Mouse (Mus musculus) cerebellum, adult 8-10 months (tissue): ENCODE measurements around the gene Oaz3.
A peak's percentile ranks its signal among the peaks of the same experiment; 100 is the strongest.

Experiments used
- DNase-seq: peaks from one replicate; pipeline ENCODE4 v3.0.0; 2022

The Oaz3 gene

GRCm38 (mm10) chr3:94443597-94443964 lies at the start of gene Oaz3:
Oaz3 (minus strand) TSS chr3:94443915.
- no peak for DNase-seq

DNA sequence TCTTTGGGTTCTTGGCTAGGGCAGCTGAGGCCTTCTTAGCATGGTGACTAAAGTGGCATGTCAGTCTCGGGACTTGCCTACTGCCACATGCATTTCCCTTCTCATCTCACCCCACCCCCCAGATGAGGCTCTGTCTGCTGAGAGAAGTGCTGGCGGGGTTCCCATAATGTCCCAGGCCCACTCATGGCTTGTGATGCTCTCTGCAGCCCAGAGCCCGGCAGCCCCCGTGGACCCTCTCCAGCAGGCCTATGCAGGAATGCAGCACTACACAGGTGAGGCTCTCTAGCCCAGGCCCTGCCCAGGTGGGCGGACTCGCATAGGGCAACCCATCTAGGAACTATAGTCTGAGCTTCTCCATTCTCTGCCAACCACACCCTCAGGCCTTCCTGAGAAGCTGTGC lies 43.9 kb upstream of the Oaz3 start:
- DNase-seq, result no peak

DNA sequence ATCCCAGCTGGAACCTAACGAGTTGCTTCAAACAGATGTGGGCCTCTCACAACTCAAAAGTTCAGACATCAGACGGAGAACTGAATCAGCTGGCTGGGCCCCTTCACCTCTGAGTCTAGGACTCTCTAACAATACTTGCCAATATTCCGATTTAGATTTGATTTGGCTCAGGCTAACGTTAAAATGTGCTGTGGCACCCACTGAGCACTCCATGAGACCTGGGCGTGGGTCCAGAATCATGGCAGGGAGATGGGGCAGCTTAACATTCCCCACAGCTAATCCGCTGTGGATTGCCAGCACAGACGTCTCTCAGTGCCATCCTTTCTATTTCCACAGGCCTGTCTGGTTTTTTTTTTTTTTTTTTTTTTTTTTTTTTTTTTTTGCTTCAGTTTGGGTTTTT lies 42.2 kb upstream of the Oaz3 start:
- no peak for DNase-seq

DNA sequence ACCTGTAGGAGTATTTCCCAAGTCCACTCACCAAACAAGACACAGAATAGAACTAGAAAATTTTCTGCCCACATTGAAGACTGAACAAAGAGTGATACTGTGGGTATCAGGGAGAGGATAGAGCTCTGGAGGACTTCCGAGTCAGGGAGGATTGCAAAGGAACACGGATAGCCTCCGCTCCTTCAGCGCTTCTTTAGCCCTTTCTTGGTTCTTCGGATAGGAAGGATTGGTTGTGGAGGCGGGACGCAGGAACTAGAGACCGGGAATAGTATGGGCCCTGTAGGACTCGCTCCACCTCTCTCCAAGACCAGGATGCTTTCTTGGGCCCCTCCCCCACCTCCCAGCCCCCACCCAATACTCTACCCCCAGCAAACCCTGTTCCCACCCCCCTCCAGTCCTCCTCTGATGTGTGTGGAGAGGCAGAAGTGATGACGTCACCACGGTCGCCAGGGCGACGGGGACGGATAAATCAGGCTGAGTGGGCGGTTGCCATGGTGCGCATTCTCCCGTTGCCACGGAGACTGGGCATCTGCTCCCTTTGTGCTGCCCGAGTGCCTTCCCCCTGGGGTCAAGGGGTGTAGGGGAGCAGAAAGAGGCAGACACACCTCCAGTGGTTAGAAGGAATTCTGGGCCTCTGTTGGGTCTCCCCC lies 40.2 kb upstream of the Oaz3 start:
- DNase-seq, result peak; percentile 61

DNA sequence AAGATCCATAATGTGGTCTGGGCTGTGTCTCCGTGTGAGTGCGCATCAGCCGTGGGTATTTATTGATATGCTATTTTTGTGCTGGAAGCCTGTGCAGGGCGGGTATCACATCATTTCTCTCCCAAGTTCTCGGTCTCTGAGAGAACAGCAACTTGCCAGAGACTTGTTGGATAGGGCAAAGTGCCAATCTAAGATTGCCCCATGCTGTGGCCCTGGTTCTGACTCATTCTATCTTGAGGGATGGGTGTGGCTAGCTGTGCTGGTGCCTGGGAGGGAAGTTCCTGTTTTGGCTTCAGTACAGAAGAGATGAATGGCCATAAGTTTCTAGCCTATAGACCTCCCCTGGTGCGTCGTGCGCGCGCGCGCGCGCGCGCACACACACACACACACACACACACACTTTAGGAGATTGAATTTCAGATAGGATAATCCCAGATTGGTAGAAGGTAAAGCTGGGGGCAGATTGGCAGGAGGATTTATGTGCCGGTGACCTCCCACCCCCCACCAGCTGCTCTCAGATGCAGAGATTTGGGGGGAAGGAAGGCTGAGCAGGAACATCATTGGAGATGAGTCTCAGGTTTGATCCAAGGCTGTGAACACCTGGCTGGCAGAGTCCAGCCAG lies 39.2 kb upstream of the Oaz3 start:
- no peak for DNase-seq

DNA sequence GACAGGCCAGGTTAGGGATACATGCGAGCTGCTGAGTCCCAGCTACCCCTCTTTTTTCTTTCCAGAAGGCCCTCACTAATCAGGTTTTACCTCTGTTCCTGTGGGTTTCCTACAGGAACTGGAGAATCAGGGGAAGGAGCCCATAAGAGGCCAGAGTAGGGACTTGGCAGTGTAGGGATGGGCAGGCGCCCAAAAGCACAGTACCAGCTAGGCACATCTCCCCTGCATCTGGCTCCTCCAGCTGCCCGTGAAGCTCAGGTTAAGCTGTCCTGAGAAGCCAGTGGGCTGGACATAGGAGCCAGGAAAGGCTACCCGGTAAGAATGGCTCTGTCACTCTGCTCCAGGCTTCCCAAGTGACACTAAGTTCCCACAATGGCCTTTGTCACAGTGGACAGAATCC lies 37.7 kb upstream of the Oaz3 start:
- DNase-seq, result no peak

DNA sequence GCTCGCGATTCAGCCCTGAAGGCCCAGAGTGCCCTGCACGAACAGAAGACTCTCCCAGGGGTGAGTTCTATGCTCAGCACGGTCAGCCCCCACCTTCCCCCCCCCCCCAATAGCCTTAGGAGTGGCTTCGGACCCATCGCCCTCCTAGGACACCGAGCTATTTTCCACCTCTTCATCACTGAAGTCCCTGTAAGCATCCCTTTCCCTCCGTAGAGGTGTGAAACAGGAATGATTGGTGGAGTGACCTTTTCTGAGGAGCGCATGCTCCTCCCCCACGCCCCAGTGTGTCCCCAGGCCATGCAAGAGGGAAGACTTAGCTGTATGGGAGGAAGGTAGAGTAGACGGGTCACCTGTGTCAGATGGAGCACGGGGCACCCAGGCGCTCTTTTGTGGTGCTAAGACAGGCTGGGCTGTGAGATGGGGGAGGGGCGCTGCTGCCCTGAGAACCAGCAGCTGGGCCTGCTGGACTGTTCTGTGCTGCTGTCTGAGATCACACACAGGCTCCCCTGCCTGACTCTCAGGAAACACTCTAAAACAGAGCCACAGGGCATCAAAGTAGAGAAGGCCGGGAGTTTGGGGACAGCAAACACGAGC lies 36.7 kb upstream of the Oaz3 start, which contains the start of gene Riiad1:
Gene Riiad1 (minus strand): TSS at position 51 of the 594 bp plus-strand sequence.
- no peak for DNase-seq

- no peak for DNase-seq
Observed at GRCm38 (mm10) chr3:94479564-94479963, 35.8 kb upstream of the Oaz3 start.

DNA sequence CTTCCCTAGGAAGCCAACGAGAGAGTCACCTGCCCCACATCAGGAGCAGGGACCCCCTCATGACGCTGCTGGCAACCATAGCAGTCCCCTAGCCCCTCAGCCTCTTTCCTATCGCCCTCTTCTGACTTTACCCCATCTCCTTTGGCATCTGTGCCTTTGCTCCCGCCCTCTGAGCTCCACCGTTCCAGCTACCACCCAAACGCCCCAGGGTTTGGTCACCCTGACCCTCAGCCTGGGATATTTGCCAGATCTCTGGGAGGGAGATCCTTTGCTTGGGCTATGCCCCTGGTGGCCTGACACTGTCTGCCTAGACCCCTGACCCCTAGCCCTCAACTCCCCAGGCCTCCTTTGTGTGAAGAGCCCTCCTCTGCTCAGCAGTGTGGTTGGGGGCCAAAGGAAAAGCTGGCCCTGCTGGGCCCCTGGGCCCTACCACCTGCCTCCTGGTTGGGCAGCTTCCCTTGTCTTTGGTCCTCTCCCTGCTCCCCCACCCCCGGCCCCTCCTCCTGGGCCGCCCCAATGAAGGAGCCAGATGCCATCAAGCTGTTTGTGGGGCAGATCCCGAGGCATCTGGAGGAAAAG lies 35.0 kb upstream of the Oaz3 start:
- DNase-seq, result peak; percentile 53

DNA sequence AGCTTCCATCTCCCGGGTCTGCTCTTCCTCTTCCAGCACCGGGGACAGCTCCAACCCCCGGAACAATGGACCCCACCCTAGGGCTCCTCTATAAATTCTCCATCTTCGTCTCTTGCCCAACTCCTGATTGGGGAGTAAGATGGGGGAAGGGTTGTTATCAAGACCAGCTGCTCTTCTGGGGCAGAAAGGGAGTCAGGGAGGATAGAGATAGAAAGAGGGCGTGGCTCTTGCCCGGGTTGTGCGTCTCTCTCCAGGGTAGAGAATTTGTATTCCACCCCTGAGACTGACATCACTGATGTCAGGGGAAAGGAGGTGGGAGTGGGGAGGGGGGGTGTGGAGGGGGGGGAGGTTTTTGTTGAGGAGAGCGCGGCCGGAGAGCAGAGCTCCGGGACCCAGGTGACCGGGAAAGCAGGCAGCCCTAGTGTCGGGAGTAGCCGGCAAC lies 34.3 kb upstream of the Oaz3 start, which contains the start of gene Celf3:
Gene Celf3 (plus strand): TSS at position 315 of the 442 bp plus-strand sequence.
- peak; percentile 75 for DNase-seq

GRCm38 (mm10) chr3:94477444-94477843 lies 33.7 kb upstream of the Oaz3 start:
- no peak for DNase-seq

DNA sequence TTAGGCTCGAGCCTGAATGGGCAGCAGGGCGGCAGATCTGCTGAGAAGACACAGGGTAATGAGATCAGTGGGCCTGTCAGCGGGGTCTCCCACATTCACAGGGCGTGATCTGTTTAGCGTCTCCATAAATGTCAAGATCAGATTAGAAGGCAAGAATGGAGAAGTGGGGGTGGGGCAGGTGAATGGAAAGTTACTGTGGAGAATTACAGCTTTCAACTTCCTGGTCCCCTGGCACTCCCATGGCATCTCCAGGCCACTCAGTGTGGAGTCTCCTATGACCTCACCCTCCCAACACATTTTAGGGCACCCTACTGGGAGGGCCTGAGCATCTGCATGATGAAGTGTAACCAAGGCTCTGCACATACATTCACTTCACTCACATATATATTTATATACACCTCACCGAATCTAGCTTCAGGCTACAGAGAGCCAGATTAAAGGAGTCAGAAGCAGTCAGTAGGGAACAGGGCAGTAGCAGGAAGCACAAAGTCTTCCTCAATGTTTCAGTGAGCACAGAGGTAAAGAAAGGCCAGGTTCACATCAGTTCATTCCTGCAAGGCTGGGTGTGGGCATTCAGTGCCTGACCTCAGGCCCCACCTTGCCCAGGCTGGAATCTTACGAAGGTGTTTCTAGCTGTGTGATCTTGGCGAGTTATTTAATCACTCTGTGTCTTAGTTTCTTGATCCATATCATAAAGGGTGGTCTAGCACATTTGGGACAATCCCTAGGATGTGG lies 32.8 kb upstream of the Oaz3 start:
- no peak for DNase-seq

DNA sequence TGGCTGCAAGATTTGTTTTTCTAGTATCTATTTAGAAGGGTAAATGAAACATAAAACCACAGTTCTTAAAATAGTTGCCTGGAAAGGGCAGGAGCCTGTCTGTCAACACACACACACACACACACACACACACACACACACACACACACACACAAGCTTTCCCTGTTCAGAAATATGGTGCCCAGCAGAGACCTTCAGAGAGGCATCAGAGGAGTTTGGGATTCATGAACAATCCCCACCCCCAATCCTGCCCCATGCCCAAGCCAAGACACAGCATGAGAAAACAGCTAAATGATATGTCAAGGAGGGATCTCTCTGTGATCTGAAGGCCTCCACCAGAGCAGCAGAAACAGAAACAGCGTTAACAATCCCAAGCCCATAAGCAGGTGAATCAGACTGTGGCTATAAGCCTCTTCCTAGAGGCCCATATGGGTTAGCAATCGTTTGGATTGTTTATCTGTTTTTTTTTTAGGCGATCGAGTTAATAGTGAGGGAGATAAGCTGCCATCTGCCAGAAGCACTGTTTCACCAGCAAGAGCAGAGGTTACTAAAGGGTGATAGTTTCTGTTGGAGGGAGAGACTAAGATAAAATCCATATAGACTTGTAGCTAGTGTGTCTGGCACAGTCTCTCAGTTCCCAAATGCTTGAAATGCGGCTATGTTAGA lies 30.0 kb upstream of the Oaz3 start:
- DNase-seq, result no peak

- no peak for DNase-seq
Observed at GRCm38 (mm10) chr3:94473115-94473505, 29.4 kb upstream of the Oaz3 start.

- DNase-seq, result no peak
Observed at GRCm38 (mm10) chr3:94472447-94473114, 28.9 kb upstream of the Oaz3 start.

GRCm38 (mm10) chr3:94468931-94469330 lies 25.2 kb upstream of the Oaz3 start:
- no peak for DNase-seq

DNA sequence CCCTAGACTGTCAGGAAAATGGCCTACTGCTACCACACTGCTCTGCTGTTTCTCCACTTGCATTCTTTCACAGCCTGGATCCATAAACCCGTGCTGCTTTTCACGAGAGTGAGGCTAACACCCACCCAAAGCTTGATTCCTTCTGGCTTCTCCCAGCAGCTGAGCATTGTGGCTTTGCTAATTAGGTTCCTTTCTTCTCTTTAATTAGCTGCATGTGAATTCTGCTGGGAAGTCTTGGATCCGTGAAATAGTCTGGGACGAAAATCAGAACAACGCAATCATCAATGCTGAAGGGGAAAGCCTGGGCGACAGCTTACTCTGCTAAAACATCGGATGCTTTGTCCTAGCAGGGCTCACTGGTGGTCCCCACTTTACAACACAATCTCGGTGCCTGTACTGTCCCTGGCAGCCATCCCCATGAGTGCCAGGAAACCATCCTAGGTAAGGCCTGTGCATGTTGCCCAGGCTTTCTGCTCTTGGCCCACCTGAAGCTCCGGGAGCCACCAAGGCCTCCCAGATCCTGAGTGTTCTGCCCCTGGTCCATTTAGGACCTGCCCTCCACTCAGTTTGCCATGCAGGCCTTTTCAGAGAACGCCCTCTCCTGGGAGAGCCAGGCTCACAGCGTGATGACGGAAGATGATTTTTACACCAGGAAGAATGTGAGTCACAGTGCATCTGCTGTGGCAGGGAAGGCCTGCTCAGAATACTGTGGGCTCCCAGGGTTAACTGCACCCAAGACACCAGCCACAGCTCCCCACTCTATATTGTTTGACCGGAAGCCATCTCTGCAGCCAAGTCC lies 22.1 kb upstream of the Oaz3 start:
- DNase-seq, result no peak

DNA sequence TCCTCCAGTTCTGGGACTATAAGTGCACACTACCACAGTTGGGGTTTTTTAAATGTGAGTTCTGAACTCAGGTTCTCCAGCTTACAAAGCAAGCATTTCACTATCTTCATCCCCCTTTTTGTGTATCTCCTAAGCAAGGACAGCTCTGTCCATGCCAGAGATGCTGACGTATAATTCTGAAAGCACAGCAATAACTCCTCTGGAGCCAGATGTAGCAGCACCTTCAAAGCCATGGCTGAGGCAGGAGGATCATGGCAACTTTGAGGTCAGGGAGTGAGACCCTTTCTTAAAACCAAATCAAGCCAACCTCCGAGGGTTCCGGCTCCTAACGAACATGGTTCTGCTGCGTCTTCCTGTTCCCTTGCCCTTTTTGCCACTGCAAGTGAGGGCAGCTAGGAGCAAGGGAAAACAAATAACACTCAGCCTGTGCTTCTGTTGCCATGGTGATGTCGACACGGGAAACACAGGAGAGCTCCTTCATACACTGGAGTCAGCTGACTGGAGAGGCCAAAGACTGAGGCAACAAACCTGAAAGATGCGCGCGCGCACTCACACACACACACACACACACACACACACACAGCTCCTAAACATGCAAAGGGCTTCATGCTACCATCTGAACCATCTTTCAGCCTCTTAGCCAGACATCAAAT lies 20.3 kb upstream of the Oaz3 start:
- DNase-seq, result no peak

DNA sequence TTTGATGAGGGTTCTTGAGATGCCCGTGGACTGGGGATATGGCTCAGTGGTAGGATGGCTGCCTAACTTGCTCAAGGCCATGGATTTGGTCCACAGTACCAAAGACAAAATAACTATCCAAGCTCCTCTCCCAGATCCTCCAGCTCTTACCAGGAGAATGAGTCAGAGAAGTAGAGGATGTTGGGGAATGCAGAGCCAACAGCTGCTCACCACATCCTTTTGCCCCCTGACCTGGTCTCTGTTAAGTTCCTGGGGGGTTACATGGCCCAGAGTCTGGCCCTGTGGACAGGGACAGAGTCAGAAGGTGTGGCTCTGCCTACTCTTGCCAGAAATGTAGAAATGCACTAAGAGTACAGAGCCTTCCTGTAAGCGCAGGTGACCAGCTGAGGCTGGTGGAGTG lies 16.1 kb upstream of the Oaz3 start:
- no peak for DNase-seq

GRCm38 (mm10) chr3:94457055-94457454 lies 13.3 kb upstream of the Oaz3 start:
- DNase-seq, result no peak

DNA sequence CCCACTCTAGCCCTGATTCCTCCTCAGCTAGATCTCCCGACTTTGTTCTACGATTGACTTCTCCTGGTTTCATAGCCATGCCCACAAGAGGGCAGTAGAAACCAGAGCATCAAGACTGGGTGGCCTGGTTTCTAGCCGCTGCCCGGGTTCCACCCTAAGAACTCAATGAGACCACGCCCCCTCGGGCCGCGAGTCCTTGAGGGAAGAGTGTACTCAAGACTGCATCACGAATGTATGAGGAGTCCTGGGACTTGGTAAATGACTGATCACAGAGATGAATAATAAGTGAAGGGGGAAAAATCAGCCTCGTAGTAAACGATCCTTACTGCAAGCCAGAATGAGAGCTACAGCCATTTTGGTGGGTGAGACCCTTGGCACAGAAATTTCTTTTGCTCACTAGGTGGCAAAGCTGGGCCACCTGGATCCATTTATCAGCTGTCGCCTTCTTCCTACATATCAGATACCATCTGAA lies 12.8 kb upstream of the Oaz3 start:
- peak; percentile 78 for DNase-seq
